Mouse (Mus musculus) cortical plate, adult 2 months (tissue): Measurements from ENCODE around the gene Man2a1.

Experiments
- CTCF ChIP-seq: fragments of 200-500 bp; IDR thresholded peaks from 2 replicates; pipeline ENCODE4 v1.5.1; 2011; ENCODE audit warnings: mild to moderate bottlenecking, control low read depth, low read length; ENCODE audit not compliant: insufficient read depth; ENCODE audit errors: extremely low read depth
- POLR2A ChIP-seq: fragments of 200-500 bp; IDR thresholded peaks from 2 replicates; pipeline ENCODE4 v1.6.1; 2011; ENCODE audit warnings: mild to moderate bottlenecking, low read length, control low read depth; ENCODE audit not compliant: insufficient read depth; ENCODE audit errors: extremely low read depth

DNA sequence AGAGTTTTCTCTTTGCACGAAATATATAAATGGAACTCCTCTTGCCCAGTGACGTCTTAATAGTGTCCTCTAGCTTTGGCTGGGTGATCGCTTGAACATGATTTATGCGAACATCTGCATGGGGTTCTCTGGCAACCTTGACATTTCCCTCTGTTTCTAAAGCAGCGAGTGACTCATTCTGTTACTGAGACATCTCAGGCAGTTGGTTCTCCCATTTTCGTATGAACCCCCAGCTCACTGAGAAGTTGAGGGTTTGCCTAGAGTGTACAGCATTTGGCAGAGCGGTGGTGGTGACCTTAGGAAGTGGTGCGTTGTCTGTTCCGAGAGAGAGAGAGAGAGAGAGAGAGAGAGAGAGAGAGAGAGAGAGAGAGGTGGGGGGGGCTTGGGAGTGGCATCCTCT is 2.6 kb downstream of the Man2a1 start:
- TF ChIP-seq CTCF = no peak
- no peak for TF ChIP-seq POLR2A
